Mouse (Mus musculus): ENCODE data around the gene Zbtb1. TPM values are rescaled to one million over a fixed set of nuclear protein-coding genes. Genes with fewer than 3 reads are reported as not detected.

Gene Zbtb1
- 3.8 TPM for polyA plus RNA-seq (2015; fragmentation: Illumina TruSeq; extraction: RNeasy Lipid Tissue Mini Kit (QIAGEN cat#74804); ENCODE audit: low read depth, low replicate concordance)

DNA sequence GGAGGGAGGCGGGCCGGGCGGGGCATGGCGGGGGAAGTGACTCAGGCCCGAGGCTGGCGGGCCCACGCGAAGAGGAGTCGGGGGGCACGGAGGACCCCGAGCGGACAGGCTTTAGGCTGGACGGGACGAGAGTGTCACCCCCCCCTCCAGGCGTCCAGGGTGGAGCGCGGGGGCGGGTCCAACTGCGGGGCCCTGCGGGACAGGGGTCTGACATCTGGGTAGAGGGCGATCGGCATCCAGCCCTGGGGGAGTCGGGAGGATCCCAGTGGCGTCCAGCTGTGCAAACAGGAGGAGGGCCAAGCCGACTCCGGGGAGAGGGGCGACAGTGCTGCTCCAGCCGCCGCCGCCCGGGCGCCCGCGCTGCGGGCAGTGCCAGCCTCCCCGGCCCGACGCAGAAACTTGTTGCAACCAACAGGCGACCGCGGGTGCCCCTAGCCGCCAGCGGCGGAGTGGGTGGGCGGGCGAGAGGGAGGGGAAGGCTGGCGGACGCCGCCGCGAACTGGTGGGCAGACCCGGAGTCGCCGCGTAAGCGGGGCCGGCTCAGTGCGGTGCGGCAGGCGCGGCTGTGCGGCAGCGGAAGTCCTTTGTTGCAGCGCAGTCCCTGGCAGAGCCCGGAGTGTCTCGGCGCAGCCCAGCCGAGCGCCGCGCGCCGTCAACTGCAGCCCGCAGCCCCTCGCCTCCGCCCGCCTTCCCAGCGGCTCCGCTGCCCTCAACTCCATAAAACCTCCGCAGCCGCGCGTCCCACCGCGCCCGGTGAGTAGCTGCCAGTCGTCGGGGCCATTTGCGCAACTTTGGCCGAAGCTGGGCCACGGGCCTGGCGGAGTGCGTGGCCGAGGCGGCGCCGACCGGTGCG lies at the start of gene Zbtb1:
TSS of gene Zbtb1 (plus strand) at position 289 of the 853 bp plus-strand sequence.

DNA sequence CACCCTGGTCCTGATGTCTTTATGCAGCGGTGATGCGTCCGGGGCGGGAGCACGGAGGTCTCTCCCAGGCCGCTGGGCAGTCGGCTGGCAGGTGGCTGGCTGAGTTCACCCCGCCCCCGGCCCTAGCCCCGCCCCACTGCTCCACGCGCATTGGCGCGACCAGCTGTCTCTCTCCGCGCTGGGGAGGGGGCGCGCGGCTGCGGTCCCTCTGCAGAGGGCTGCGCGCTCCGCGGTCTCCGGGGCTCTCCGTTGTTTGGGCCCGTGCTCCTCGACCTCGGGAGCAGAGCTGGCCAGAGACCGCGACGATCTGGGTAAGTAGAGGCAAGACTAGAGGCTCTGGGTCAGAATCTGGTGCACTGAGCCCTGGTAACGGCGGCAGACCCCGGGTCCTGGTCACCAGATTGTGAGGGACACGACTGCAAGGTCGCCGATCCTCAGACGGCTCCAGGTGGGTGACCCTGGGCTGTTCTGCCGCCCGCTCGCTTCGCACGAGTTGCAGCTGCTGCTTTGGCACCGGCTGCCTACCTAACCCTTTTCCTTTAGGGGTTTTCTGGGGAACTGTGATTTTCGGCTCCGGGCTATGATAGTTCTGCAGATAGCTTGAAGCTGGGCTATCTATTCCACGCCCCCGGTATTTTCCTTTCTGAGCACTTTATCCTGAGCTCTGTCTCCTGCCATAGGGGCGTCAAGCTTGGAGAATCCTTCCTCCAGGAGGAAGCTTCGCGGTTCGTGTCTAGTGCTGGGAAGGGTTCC lies 45.2 kb upstream of the Zbtb1 start, which contains the start of gene Akap5:
TSS of gene Akap5 (plus strand) at position 213 of the 753 bp plus-strand sequence.

DNA sequence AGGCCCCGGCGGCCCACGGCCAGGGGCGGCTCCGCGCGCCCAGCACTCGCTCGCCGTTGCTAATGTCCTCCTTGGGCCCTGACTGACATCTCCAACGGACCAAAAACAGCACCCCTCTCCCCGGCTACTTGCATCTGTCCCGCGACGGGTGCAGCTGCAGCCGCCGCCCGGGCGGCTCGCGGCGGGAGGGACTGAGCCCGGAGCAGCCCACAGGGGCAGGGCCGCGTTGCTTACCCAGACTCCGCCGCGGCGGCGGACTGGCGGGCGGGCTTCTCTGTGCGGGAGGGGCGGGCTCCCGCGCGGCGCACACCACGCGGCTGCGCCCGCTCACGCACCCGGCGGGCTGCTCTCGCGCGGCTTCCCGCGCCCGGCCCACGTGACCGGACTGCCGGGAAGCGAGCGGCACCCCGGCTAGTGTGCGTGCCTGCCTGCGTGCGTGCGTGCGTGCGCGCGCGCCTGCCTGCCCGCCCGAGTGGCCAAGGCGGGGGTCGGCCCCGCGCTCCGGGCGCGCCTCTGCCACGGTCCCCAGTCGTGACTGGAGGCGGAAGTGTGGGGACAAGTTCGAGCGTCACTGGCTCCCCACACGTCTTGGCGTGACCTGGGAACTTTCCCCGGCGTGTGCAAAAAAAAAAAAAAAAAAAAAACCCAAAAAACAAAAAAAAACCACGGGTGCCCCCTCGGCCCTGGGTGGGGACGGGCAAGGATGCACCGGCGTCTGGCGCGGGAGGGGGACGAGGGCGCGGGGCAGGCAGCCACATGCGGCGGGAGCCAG lies 674 bp upstream of the Zbtb1 start, which contains the start of gene Zbtb25:
TSS of gene Zbtb25 (minus strand) at position 397 of the 772 bp plus-strand sequence.

GRCm38 (mm10) chr12:76403886-76404537 lies 33.9 kb downstream of the Zbtb1 start, which contains the start of gene Hspa2:
TSS of gene Hspa2 (plus strand) at chr12:76404176.

DNA sequence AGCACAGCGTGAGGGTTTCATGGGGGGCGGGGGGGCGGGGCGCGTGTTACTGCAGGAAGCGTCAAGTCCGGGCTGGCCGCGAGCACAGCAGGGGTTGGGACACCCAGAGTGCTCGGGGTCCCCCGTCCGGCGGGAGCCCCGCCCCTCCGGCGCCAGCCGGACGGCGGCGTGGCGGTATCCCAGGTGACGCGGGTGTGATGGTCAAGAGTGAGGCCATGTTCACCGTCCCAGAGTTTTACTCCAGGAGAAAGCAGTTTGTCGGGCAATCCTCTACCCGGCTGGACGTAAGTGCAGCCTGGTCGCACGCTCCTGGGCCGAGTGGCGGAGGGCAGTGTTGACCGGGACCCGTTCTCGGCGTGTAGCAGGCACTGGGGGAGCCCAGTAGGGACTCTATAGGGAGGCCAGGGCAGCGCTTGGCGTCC lies 47.4 kb downstream of the Zbtb1 start, which contains the start of gene Ppp1r36:
TSS of gene Ppp1r36 (plus strand) at position 106 of the 422 bp plus-strand sequence.

Other genes starting within 250 kb of the Zbtb1 start
- gene Esr2, start 193.0 kb upstream of the Zbtb1 start, polyA plus RNA-seq (2015; fragmentation: Illumina TruSeq; extraction: RNeasy Lipid Tissue Mini Kit (QIAGEN cat#74804); ENCODE audit: low read depth, low replicate concordance) = 0.33 TPM
- gene Tex21, start 123.5 kb upstream of the Zbtb1 start, polyA plus RNA-seq (2015; fragmentation: Illumina TruSeq; extraction: RNeasy Lipid Tissue Mini Kit (QIAGEN cat#74804); ENCODE audit: low read depth, low replicate concordance) = not detected
- gene Mthfd1, start 115.0 kb upstream of the Zbtb1 start, polyA plus RNA-seq (2015; fragmentation: Illumina TruSeq; extraction: RNeasy Lipid Tissue Mini Kit (QIAGEN cat#74804); ENCODE audit: low read depth, low replicate concordance) = 28.0 TPM
- 39.6 TPM for gene Akap5, start 45.4 kb upstream of the Zbtb1 start, polyA plus RNA-seq (2015; fragmentation: Illumina TruSeq; extraction: RNeasy Lipid Tissue Mini Kit (QIAGEN cat#74804); ENCODE audit: low read depth, low replicate concordance)
- gene Zbtb25, start 664 bp upstream of the Zbtb1 start, polyA plus RNA-seq (2015; fragmentation: Illumina TruSeq; extraction: RNeasy Lipid Tissue Mini Kit (QIAGEN cat#74804); ENCODE audit: low read depth, low replicate concordance) = 12.8 TPM
- gene Hspa2, start 33.9 kb downstream of the Zbtb1 start, polyA plus RNA-seq (2015; fragmentation: Illumina TruSeq; extraction: RNeasy Lipid Tissue Mini Kit (QIAGEN cat#74804); ENCODE audit: low read depth, low replicate concordance) = 31.1 TPM
- gene Ppp1r36, start 47.3 kb downstream of the Zbtb1 start, polyA plus RNA-seq (2015; fragmentation: Illumina TruSeq; extraction: RNeasy Lipid Tissue Mini Kit (QIAGEN cat#74804); ENCODE audit: low read depth, low replicate concordance) = 2.9 TPM
- gene Plekhg3, start 160.6 kb downstream of the Zbtb1 start, polyA plus RNA-seq (2015; fragmentation: Illumina TruSeq; extraction: RNeasy Lipid Tissue Mini Kit (QIAGEN cat#74804); ENCODE audit: low read depth, low replicate concordance) = 14.6 TPM

Data from brain, adult 10 weeks (tissue).